Mouse (Mus musculus): Measurements from ENCODE around the gene Col4a5.
A peak's percentile ranks its signal among the peaks of the same experiment; 100 is the strongest.

The Col4a5 gene

DNA sequence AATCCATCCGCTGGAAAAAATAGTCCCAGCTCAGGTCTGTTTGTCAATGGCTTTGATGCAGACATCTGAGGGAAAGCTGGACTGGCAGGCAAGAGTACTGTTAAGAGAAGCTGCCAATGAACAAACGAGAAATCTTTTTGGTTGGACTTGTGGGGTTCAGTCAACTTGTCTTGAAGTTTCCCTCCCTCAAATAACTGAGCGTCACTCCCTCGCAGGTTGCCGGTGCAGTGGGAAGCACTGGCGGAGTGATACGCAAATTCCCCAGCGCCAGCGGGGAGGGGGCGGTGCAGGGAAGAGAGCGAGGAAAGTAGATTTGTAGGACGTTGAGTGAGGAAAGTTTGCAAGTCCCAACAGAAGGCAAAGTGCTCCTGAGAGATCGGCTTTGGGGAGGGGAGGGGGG is at the start of gene Col4a5:
Col4a5 (plus strand) TSS at position 276 of the 400 bp plus-strand sequence.
- DNase-seq (ENCODE audit: low read depth): peak; percentile 21

DNA sequence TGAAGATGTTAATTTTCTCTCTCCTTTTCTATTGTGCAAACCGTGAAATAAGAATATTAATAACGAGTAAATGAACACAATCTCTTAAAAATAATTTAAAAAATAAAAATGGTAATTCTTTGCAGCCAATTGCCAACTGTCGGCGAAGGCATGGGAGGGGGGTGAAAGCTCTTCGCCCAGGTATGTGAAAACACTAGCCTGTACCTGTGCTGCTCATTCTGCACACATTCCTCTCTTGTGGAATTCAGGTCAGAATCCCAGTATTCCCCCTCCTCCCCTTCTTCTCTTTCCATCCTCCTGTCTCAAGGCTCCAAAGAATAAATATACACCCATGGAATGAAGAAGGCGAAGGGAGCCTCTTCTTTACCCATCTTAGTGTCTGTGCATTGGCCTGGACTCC is 38.4 kb upstream of the Col4a5 start:
- DNase-seq (ENCODE audit: low read depth): no peak

GRCm38 (mm10) chrX:141439423-141439822 is 35.8 kb upstream of the Col4a5 start:
- DNase-seq (ENCODE audit: low read depth): no peak

DNA sequence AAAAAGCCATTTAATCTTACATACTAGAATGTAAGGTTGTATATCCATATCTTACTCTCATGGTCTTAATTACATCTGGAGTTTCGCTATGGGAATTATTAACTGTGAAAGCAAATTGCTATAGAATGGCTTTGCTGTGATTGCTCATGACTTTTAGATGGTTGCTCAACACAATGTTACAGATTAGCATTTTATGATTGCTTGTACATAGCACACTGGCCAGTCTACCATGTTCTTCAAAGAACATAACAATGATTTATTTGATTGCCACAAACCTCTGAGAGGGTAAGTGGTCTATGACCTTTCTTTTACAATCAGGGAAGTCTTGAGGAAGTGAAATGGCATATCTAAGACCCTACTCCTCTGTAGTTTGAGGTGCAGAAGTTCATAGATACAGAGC is 27.2 kb upstream of the Col4a5 start:
- DNase-seq (ENCODE audit: low read depth): no peak

- no peak for DNase-seq (ENCODE audit: low read depth)
Observed at GRCm38 (mm10) chrX:141473470-141474302, 1.5 kb upstream of the Col4a5 start, which contains the start of gene Col4a6. Gene Col4a6 (minus strand): TSS chrX:141474076.

DNA sequence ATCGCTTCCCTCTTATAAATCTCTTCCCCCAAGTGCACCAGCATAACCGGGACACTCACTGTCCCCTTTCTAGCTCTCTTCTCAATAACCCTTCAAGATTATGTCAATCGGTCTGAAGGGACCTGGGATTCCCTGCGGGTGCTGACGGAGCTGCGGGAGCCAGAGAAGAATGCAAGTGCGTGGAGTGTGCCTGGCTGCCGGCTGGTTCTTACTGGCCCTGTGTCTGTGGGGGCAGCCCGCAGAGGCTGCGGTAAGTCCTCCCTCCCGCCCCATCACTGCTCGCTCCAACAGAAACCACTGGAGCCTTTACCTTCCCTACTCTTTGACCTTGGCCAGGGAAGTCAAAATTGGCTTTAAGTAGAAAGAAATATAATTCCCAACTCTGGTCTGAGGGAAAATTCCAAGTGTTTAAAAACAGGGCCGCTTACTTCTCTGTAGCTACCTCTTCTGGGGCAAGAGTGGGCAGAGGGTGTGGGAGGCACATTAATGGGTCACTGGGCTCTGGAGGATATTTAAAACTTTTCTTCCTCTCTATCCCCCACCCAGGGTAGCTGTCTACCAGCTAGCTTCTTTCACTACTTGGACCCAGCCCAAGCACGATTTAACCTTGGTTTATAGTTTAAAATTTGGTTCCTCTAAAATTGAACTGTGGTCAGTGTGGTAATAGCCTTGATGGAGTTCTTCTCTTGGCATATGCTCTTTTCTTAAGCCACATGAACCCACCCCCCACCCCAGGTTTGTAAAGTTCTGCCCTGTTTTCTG is 562 bp downstream of the Col4a5 start:
- DNase-seq (ENCODE audit: low read depth): no peak

GRCm38 (mm10) chrX:141494545-141494944 is 19.4 kb downstream of the Col4a5 start:
- DNase-seq (ENCODE audit: low read depth): no peak

- no peak for DNase-seq (ENCODE audit: low read depth)
Observed at GRCm38 (mm10) chrX:141503125-141503524, 27.9 kb downstream of the Col4a5 start.

DNA sequence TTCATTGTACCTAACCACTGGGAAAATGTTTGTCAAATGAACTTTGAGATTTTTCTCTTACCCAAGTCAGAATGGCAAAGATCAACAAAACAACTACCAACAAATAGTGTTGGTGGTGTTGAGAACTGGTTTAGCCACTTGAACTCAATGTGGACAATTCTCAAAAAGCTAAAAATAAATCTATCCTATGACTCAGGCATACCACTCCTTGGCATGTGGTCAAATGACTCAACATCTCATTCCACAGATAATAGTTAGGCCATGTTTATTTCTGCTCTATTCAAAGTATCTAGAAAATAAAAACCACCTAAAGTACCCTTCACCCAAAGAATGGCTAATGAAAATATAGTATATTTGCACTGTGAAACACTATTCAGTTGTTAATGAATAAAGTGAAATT is 58.3 kb downstream of the Col4a5 start:
- no peak for DNase-seq (ENCODE audit: low read depth)

DNA sequence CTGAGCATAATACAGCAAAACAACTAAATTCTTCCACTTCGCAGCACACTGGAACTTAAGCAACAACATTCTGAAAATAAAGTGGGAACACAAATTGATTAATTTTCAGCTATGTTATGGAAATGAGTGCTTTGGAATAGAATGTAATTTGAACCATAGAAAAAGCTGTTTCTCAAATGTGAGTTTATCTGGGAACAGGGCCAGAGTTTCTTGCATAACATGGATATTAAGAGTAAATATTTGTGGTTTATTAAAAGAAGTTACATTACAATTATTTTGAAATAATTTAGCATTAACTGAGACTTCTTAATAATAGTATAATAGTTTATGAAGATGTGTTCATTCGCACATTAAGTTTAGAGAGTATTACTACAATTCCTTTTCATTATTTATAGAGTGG is 72.3 kb downstream of the Col4a5 start:
- DNase-seq (ENCODE audit: low read depth): no peak

- DNase-seq (ENCODE audit: low read depth): peak; percentile 11
Observed at GRCm38 (mm10) chrX:141590242-141590641, 115.1 kb downstream of the Col4a5 start.

GRCm38 (mm10) chrX:141721725-141722124 is 246.5 kb downstream of the Col4a5 start:
- no peak for DNase-seq (ENCODE audit: low read depth)

DNA sequence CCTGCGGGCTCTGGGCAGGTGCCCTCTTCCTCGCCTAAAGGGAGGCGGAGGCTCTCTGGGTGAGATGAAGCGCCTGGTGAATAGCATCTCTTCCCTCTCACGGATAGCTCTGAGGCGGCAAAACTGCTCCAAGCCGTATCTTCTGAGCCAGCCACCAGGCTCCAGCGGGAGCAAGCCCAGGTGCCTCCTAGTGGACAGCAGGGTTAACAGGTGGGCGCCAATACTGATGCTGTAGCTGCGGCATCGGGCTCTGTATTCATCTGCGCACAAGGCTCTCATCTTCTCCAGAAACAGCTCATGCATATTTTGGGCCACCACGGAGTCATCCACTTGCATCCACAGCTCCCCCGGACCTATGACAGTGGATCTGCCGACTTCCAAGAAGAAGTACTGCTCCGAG is 248.8 kb downstream of the Col4a5 start:
- no peak for DNase-seq (ENCODE audit: low read depth)

DNA sequence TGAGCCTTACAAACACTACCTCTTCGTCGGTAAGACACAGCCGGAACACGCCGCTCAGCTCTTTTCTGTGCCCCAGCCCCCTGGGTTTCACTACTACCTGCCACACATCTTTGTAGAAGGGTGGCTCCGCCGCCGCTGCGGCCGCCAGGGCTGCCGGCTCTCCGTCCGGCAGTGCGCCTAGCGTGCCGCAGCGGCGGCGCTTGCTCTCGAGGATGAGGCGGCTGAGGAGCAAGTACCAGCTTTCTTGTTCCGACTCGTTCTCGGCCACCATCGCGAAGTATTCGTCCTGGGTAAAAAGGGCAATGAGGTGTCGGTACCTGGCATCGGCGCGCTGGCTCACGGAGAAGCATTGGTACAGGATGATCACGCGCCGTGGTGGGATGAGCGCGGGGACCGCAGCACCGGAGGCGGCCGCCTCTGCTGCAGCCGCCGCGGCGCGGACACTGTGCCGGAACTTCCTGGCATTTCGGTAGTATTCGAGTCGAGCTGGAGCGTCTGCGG is 249.3 kb downstream of the Col4a5 start:
- no peak for DNase-seq (ENCODE audit: low read depth)

GRCm38 (mm10) chrX:141724937-141725918 is 250.0 kb downstream of the Col4a5 start, which contains the start of gene Irs4:
Gene Irs4 (minus strand): TSS chrX:141725263.
- DNase-seq (ENCODE audit: low read depth): no peak

GRCm38 (mm10) chrX:141729570-141729969 is 254.4 kb downstream of the Col4a5 start:
- no peak for DNase-seq (ENCODE audit: low read depth)

Data from c-Kit-positive CD71-positive TER-119-negative erythroid progenitor cells, embryonic 14.5 days (primary cell).